Mouse (Mus musculus) CH12.LX (cell line): ENCODE data around the gene Myo1d. TPM values are rescaled to one million over a fixed set of nuclear protein-coding genes. Genes with fewer than 3 reads are reported as not detected.
A peak's percentile ranks its signal among the peaks of the same experiment; 100 is the strongest.

ENCODE experiments used
- DNase-seq: peaks from one replicate; pipeline ENCODE4 v3.0.0-alpha.2; 2013; ENCODE audit errors: extremely low read depth
- H3K27ac ChIP-seq: 2 replicates; pipeline ENCODE4 v1.5.1; 2012; ENCODE audit warnings: low read depth, mild to moderate bottlenecking, control low read depth, moderate library complexity; ENCODE audit not compliant: insufficient read depth
- H3K27me3 ChIP-seq: replicated peaks from 2 replicates; pipeline ENCODE3; 2012; ENCODE audit warnings: inconsistent platforms
- H3K36me3 ChIP-seq, 2 experiments: replicated peaks in 1 of 2; 2 replicates each; pipeline versions ENCODE3 to v1.6.1; 2012; ENCODE audit warnings: inconsistent platforms in 1 of 2, low read length in 1 of 2, mild to moderate bottlenecking in 1 of 2, mixed read lengths in 1 of 2, moderate library complexity in 1 of 2; ENCODE audit not compliant: control insufficient read depth in 1 of 2, insufficient read depth in 1 of 2
- H3K4me1 ChIP-seq, 2 experiments: 2 replicates each; pipeline ENCODE4 v1.6.1; 2012; ENCODE audit warnings: inconsistent platforms in 1 of 2, moderate library complexity in 1 of 2; ENCODE audit not compliant: insufficient read depth in 2 of 2, control insufficient read depth in 1 of 2
- H3K4me2 ChIP-seq: 2 replicates; pipeline ENCODE4 v1.6.1; 2012; ENCODE audit warnings: low read depth, mild to moderate bottlenecking, control low read depth; ENCODE audit not compliant: poor library complexity, insufficient read depth, severe bottlenecking
- H3K4me3 ChIP-seq, 3 experiments: fragments of 150-350 bp in 1 of 3; sonication (generic) in 1 of 3; replicated peaks in 1 of 3; 2 replicates each; pipeline versions ENCODE3 to v1.5.1; 2011 to 2012; ENCODE audit warnings: low read depth in 2 of 3, low read length in 2 of 3, mild to moderate bottlenecking in 2 of 3, moderate library complexity in 2 of 3, control low read depth in 1 of 3, improper control_type of control experiment in 1 of 3, inconsistent platforms in 1 of 3, mixed read lengths in 1 of 3; ENCODE audit not compliant: poor library complexity in 1 of 3
- H3K79me2 ChIP-seq: replicated peaks from 2 replicates; pipeline ENCODE4 v1.6.1; 2012; ENCODE audit warnings: mild to moderate bottlenecking, moderate library complexity; ENCODE audit not compliant: control insufficient read depth, poor library complexity, insufficient read depth, severe bottlenecking; ENCODE audit errors: extremely low read depth
- H3K9ac ChIP-seq: 2 replicates; pipeline ENCODE4 v1.6.1; 2012; ENCODE audit warnings: low read depth, mild to moderate bottlenecking, control low read depth, moderate library complexity; ENCODE audit not compliant: insufficient read depth
- H3K9me3 ChIP-seq: replicated peaks from 2 replicates; pipeline ENCODE3; 2012; ENCODE audit warnings: low read length, inconsistent platforms, mixed read lengths
- CTCF ChIP-seq, 2 experiments: IDR thresholded peaks in 1 of 2; conservative IDR thresholded peaks in 1 of 2; 2 replicates each; pipeline ENCODE4 v1.5.1; 2011 to 2012; ENCODE audit warnings: low read depth in 2 of 2, low read length in 2 of 2, improper control_type of control experiment in 1 of 2, inconsistent platforms in 1 of 2, mild to moderate bottlenecking in 1 of 2, moderate library complexity in 1 of 2
- E2F4 ChIP-seq: IDR thresholded peaks from 2 replicates; pipeline ENCODE4 v1.6.1; 2011; ENCODE audit warnings: low read depth, low read length, improper control_type of control experiment; ENCODE audit not compliant: insufficient replicate concordance
- EP300 ChIP-seq: IDR thresholded peaks from 2 replicates; pipeline ENCODE4 v1.6.1; 2011; ENCODE audit warnings: low read length, improper control_type of control experiment
- HCFC1 ChIP-seq: IDR thresholded peaks from 2 replicates; pipeline ENCODE4 v1.6.1; 2012; ENCODE audit warnings: low read depth, mild to moderate bottlenecking, inconsistent platforms, low read length, improper control_type of control experiment
- IRF4 ChIP-seq: IDR thresholded peaks from 2 replicates; pipeline ENCODE4 v1.6.1; 2014; ENCODE audit warnings: low read depth, mild to moderate bottlenecking, inconsistent platforms, low read length, improper control_type of control experiment
- JUN ChIP-seq: IDR thresholded peaks from 2 replicates; pipeline ENCODE4 v1.6.1; 2011; ENCODE audit warnings: low read depth, mild to moderate bottlenecking, low read length, improper control_type of control experiment, moderate library complexity; ENCODE audit not compliant: insufficient read depth
- JUND ChIP-seq: conservative IDR thresholded peaks from 2 replicates; pipeline ENCODE4 v1.6.1; 2011; ENCODE audit warnings: low read depth, low read length, improper control_type of control experiment
- MAFK ChIP-seq: IDR thresholded peaks from 2 replicates; pipeline ENCODE4 v1.6.1; 2011; ENCODE audit warnings: low read length, improper control_type of control experiment; ENCODE audit not compliant: insufficient replicate concordance
- MAZ ChIP-seq: IDR thresholded peaks from 2 replicates; pipeline ENCODE4 v1.6.1; 2012; ENCODE audit warnings: low read depth, mild to moderate bottlenecking, inconsistent platforms, low read length, improper control_type of control experiment, moderate library complexity
- MEF2A ChIP-seq: IDR thresholded peaks from 2 replicates; pipeline ENCODE4 v1.6.1; 2014; ENCODE audit warnings: low read depth, mild to moderate bottlenecking, inconsistent platforms, low read length, improper control_type of control experiment, borderline replicate concordance
- NELFE ChIP-seq: IDR thresholded peaks from 2 replicates; pipeline ENCODE4 v1.6.1; 2011; ENCODE audit warnings: low read depth, low read length, improper control_type of control experiment
- RAD21 ChIP-seq: IDR thresholded peaks from 2 replicates; pipeline ENCODE4 v1.6.1; 2011; ENCODE audit warnings: low read depth, mild to moderate bottlenecking, low read length, improper control_type of control experiment, moderate library complexity
- RCOR1 ChIP-seq: conservative IDR thresholded peaks from 2 replicates; pipeline ENCODE4 v1.6.1; 2012; ENCODE audit warnings: low read depth, mild to moderate bottlenecking, inconsistent platforms, low read length, improper control_type of control experiment
- SMC3 ChIP-seq: IDR thresholded peaks from 2 replicates; pipeline ENCODE4 v1.6.1; 2011; ENCODE audit warnings: low read depth, low read length, improper control_type of control experiment
- USF2 ChIP-seq: conservative IDR thresholded peaks from 2 replicates; pipeline ENCODE4 v1.6.1; 2011; ENCODE audit warnings: low read depth, low read length, improper control_type of control experiment
- dilution Hi-C: fragments of 300-500 bp; cut with MboI; formaldehyde crosslinking; loops from 2 replicates; pipeline ENCODE4 v1.14.3; 2020; ENCODE audit warnings: low sequenced_read_pairs; ENCODE audit not compliant: extremely low pct_unique_long_range_greater_than_20kb, extremely low pct_ligation_motif_present
- in situ Hi-C: fragments of 300-500 bp; cut with MboI; formaldehyde crosslinking; loops from 3 replicates; pipeline ENCODE4 v1.14.3; 2019; ENCODE audit warnings: low sequenced_read_pairs, low pct_ligation_motif_present, low pct_unique_long_range_greater_than_20kb, mixed read lengths
- polyA plus RNA-seq: library from polyadenylated mRNA; unstranded; fragments of >175 nt; gene quantifications from 2 replicates; pipeline ENCODE4 v1.2.1, GENCODE M21; 2012; ENCODE audit warnings: low read depth; ENCODE audit not compliant: insufficient read length
- total RNA-seq, 2 experiments: library from RNA; depleted of rRNA; stranded (reverse); fragments of 300-350 nt in 1 of 2; fragments of >200 nt in 1 of 2; gene quantifications; 2 replicates each; pipeline ENCODE4 v1.2.3; 2012 to 2014

Gene Myo1d
- total and polyA plus RNA-seq, 3 experiments, result 2.2 to 5.6 (median 2.9) TPM

DNA sequence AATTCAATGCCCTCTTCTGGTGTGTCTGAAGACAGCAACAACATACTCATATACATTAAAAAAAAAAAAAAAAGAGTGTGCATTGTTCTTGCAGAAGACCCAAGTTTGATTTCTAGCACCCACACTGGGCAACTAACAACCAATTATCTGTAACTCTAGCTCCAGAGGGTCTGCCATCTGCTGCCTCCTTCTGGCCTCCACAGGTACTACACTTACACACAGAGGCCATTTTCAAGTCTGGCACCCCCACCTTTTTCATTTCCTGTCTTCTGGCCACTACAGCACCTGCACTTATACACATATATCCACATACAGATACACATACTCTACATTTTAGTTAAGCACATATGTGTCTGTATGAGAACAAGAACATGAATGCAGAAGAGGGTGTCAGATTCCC lies 252.1 kb downstream of the Myo1d start:
- peaks cover 2% of the 10 kb centered on the region for H3K9me3 ChIP-seq
- TF ChIP-seq EP300 (no peak), MEF2A (no peak), RAD21 (peak; percentile 47), IRF4 (no peak), JUN (no peak), CTCF (conservative IDR thresholded peaks at IDR 0.05 in 1 of 2, IDR thresholded peaks at IDR 0.05 in 1 of 2; ENCODE audit: low read depth in 2 of 2, low read length in 2 of 2) (peak; percentile 59 to 63), SMC3 (peak; percentile 65), MAZ (no peak)
- H3K27me3 ChIP-seq, result no peaks in the 10 kb centered on the region
- no peak for DNase-seq
- dilution Hi-C loops, result no loop called here
- peaks cover 7 to 15% of the 10 kb centered on the region in 2 experiments for H3K4me1 ChIP-seq
- no peak overlapping the region for H3K4me2 ChIP-seq
- no peaks in the 10 kb centered on the region for H3K36me3 ChIP-seq
- H3K9ac ChIP-seq, result no peak overlapping the region
- in situ Hi-C loops, result no loop called here
- H3K27ac ChIP-seq, result no peak overlapping the region
- H3K79me2 ChIP-seq, result no peaks in the 10 kb centered on the region
- no peak overlapping the region for H3K4me3 ChIP-seq

DNA sequence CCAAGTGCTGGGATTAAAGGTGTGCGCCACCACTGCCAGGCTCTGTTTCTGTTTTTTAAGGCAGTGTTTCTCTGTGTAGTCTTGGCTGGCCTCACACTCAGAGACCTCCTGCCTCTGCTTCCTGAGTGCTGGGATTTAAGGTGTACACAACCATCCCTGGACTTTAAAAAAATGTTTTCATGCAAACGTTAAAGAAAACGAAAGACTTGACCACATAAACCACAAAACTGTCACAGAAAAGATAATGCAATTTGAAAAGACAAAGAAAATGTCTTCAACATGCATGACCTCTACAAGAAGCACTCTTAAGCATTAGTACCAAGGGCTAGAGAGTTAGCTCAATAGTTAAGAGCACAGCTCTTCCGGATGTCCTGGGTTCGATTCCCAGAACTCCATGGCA lies 255.6 kb downstream of the Myo1d start:
- Histone ChIP-seq H3K4me3 (no peak overlapping the region), H3K4me1 (peaks cover 7 to 17% of the 10 kb centered on the region in 2 experiments), H3K9me3 (peaks cover 2% of the 10 kb centered on the region), H3K27ac (no peak overlapping the region), H3K79me2 (no peaks in the 10 kb centered on the region), H3K4me2 (no peak overlapping the region), H3K27me3 (no peaks in the 10 kb centered on the region), H3K9ac (no peak overlapping the region), H3K36me3 (no peaks in the 10 kb centered on the region)
- DNase-seq, result no peak
- TF ChIP-seq MAZ (no peak), NELFE (no peak), RCOR1 (no peak), HCFC1 (no peak), E2F4 (no peak), IRF4 (no peak), JUND (no peak), MAFK (no peak), USF2 (no peak), MEF2A (no peak)
- in situ Hi-C loops, result no loop called here
- dilution Hi-C loops, result no loop called here
